Comparison of ENCODE assay signal across 19 mouse cellular contexts in the genomic region with DNA sequence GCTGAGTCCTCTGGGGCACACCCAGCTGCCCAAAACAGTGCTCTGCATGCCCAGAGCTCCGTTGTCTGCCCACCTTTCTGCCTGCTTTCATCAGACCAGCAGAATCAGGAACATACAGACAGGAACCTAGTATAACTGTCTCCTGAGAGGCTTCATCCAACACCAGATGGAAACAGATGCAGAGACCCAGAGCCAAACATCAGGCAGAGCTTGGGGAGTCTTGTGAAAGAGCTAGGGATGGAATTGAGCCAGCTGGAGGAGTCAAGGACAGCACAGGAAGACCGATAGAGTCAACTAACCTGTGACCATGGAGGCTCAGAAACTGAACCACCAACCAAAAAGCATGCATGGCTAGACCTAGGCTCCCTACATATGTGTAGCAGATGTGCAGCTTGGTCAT. TPM values are rescaled to one million over a fixed set of nuclear protein-coding genes. Genes with fewer than 3 reads are reported as not detected.
DNase-seq lines count a peak whose midpoint lies in the region; ATAC-seq and TF ChIP-seq lines count a peak whose summit lies in the region.
"Had no signal": no experiment of that assay in that cellular context is flagged by ENCODE, and none has a peak within 500 bp of the region (broad histone marks: within the 10 kb centered on the region; RNA-seq: fewer than 3 reads in every experiment).

No protein-coding gene starts in this region.

- H3K4me3 ChIP-seq in liver, adult 2 months (ENCODE audit: insufficient read depth, low read depth, low read length): no peak overlapping the region
- no peak overlapping the region for H3K4me3 ChIP-seq in liver, postnatal 0 days (ENCODE audit: low read depth, low read length)
- no peak overlapping the region for H3K4me3 ChIP-seq in hindbrain, embryonic 14.5 days (replicated peaks; ENCODE audit: low read length)
- H3K4me3 ChIP-seq: erythroblast, embryonic 14.5 days; forebrain, embryonic 15.5 days; heart, embryonic 13.5 days; hindbrain, embryonic 12.5 days; intestine, embryonic 15.5 days; kidney, embryonic 15.5 days had no signal

- no peak overlapping the region for H3K9ac ChIP-seq in liver, adult 2 months (ENCODE audit: low read depth, low read length)
- no peak overlapping the region for H3K9ac ChIP-seq in liver, postnatal 0 days (replicated peaks)
- H3K9ac ChIP-seq in hindbrain, embryonic 14.5 days: no peak overlapping the region
- H3K9ac ChIP-seq: forebrain, embryonic 15.5 days; heart, embryonic 13.5 days; hindbrain, embryonic 12.5 days; intestine, embryonic 15.5 days; kidney, embryonic 15.5 days had no signal

- no peaks in the 10 kb centered on the region for H3K4me1 ChIP-seq in liver, adult 2 months (ENCODE audit: control insufficient read depth, insufficient read depth, low read length)
- no peaks in the 10 kb centered on the region for H3K4me1 ChIP-seq in liver, postnatal 0 days (ENCODE audit: insufficient read depth)
- H3K4me1 ChIP-seq in hindbrain, embryonic 14.5 days (replicated peaks; ENCODE audit: control insufficient read depth, insufficient read depth, low read length): no peaks in the 10 kb centered on the region
- H3K4me1 ChIP-seq: forebrain, embryonic 15.5 days; heart, embryonic 13.5 days; hindbrain, embryonic 12.5 days; intestine, embryonic 15.5 days; kidney, embryonic 15.5 days had no signal

- intact Hi-C loops in heart, postnatal 36 days (cut with DNase I): no loop called here

- H3K27ac ChIP-seq in liver, adult 2 months (replicated peaks; ENCODE audit: insufficient read depth, low read depth, low read length): no peak overlapping the region
- no peak overlapping the region for H3K27ac ChIP-seq in liver, postnatal 0 days (ENCODE audit: low read depth)
- no peak overlapping the region for H3K27ac ChIP-seq in hindbrain, embryonic 14.5 days
- H3K27ac ChIP-seq: forebrain, embryonic 15.5 days; heart, embryonic 13.5 days; hindbrain, embryonic 12.5 days; intestine, embryonic 15.5 days; kidney, embryonic 15.5 days had no signal

- H3K4me2 ChIP-seq in liver, postnatal 0 days (ENCODE audit: low read depth, low read length): no peak overlapping the region
- H3K4me2 ChIP-seq in hindbrain, embryonic 14.5 days (replicated peaks): no peak overlapping the region
- H3K4me2 ChIP-seq: forebrain, embryonic 15.5 days; heart, embryonic 13.5 days; hindbrain, embryonic 12.5 days; intestine, embryonic 15.5 days; kidney, embryonic 15.5 days; liver, embryonic 11.5 days had no signal

- no peak for TF ChIP-seq POLR2A in liver, adult 2 months (IDR thresholded peaks at IDR 0.05; ENCODE audit: extremely low read depth, insufficient read depth, low read length)

- H3K79me2 ChIP-seq in liver, adult 2 months (ENCODE audit: control insufficient read depth, insufficient read depth, low read length): no peaks in the 10 kb centered on the region

- DNase-seq in adrenal gland, adult 2 months: peak; percentile 23
- DNase-seq in adrenal gland, postnatal 4 days (ENCODE audit: low spot score in 2 of 2): no peak
- DNase-seq in liver, adult 2 months (ENCODE audit: extremely low read depth, low read depth, low spot score): peak; percentile 1
- no peak for DNase-seq in liver, postnatal 0 days
- DNase-seq in heart, postnatal 36 days: peak; percentile 13 to 38
- DNase-seq in kidney, postnatal 4 days: no peak
- DNase-seq in kidney, postnatal 36 days: no peak
- DNase-seq in hindbrain, embryonic 14.5 days (ENCODE audit: low spot score): no peak
- DNase-seq: cerebellum, adult 9-10 months; layer of hippocampus, postnatal 36 days; left cerebral cortex, postnatal 4 days had no signal

- H3K36me3 ChIP-seq in liver, adult 2 months (ENCODE audit: control insufficient read depth, insufficient read depth, low read length): no peaks in the 10 kb centered on the region
- H3K36me3 ChIP-seq in liver, postnatal 0 days (replicated peaks; ENCODE audit: insufficient read depth, low read length): no peaks in the 10 kb centered on the region
- H3K36me3 ChIP-seq in hindbrain, embryonic 14.5 days (replicated peaks; ENCODE audit: control insufficient read depth, insufficient read depth): no peaks in the 10 kb centered on the region
- H3K36me3 ChIP-seq: forebrain, embryonic 15.5 days; heart, embryonic 13.5 days; hindbrain, embryonic 12.5 days; intestine, embryonic 15.5 days; kidney, embryonic 15.5 days had no signal

- H3K9me3 ChIP-seq in liver, postnatal 0 days (ENCODE audit: low read length): no peaks in the 10 kb centered on the region
- no peaks in the 10 kb centered on the region for H3K9me3 ChIP-seq in hindbrain, embryonic 14.5 days (ENCODE audit: control insufficient read depth, low read length)
- H3K9me3 ChIP-seq: forebrain, embryonic 15.5 days; heart, embryonic 13.5 days; hindbrain, embryonic 12.5 days; intestine, embryonic 15.5 days; kidney, embryonic 15.5 days had no signal

- TF ChIP-seq EP300 in liver, postnatal 0 days (IDR thresholded peaks at IDR 0.05; ENCODE audit: low read depth): no peak

- TF ChIP-seq CTCF in liver, adult 2 months (IDR thresholded peaks at IDR 0.05; ENCODE audit: low read depth, low read length): no peak
- no peak for TF ChIP-seq CTCF in liver, postnatal 0 days (IDR thresholded peaks at IDR 0.05; ENCODE audit: low read depth)

- H3K27me3 ChIP-seq in liver, adult 2 months (ENCODE audit: control insufficient read depth, insufficient read depth, low read length): no peaks in the 10 kb centered on the region
- no peaks in the 10 kb centered on the region for H3K27me3 ChIP-seq in liver, postnatal 0 days (ENCODE audit: insufficient read depth, low read length)
- H3K27me3 ChIP-seq in hindbrain, embryonic 14.5 days (ENCODE audit: control insufficient read depth, insufficient read depth, low read length): no peaks in the 10 kb centered on the region
- H3K27me3 ChIP-seq: forebrain, embryonic 15.5 days; heart, embryonic 13.5 days; hindbrain, embryonic 12.5 days; intestine, embryonic 15.5 days; kidney, embryonic 15.5 days had no signal

- no peak for ATAC-seq in liver, postnatal 0 days
- no peak for ATAC-seq in hindbrain, embryonic 14.5 days (ENCODE audit: low FRiP score)
- ATAC-seq: forebrain, embryonic 15.5 days; intestine, embryonic 15.5 days had no signal

- WGBS in liver, adult 2 months: 66% methylated on average over 2 of the region's 2 CpGs
- 63% methylated on average over 2 of the region's 2 CpGs for WGBS in liver, postnatal 0 days (ENCODE audit: insufficient replicate concordance)
- 88% methylated on average over 2 of the region's 2 CpGs for WGBS in hindbrain, embryonic 14.5 days

RNA-seq across cellular contexts. Expression of a gene that starts 34.1 kb away (rescaled TPM):
- total RNA-seq in adrenal gland, adult 2 months (2021): under 1 TPM; 0.10 to 0.12 TPM
- polyA plus RNA-seq in adrenal gland, adult 2 months (2012; rRNA removed): 0.01 and 0.03 TPM in 2 replicates
- 1 to 10 TPM; 2.6 to 2.9 TPM for total RNA-seq in adrenal gland, postnatal 4 days (2021)
- total RNA-seq in liver, adult 2 months (2014; rRNA removed): 0.09 and 0.27 TPM in 2 replicates
- polyA plus RNA-seq in liver, adult 2 months (2012; rRNA removed): 0.01 and 0.09 TPM in 2 replicates
- polyA plus RNA-seq in liver, postnatal 0 days (2015; fragmentation: Nextera tagmentation; extraction: Ambion mirVana): 0.20 and 0.26 TPM in 2 replicates
- under 1 TPM; 0.16 to 0.17 TPM for total RNA-seq in heart, postnatal 36 days (2021)
- polyA plus RNA-seq in hindbrain, embryonic 14.5 days (2014; fragmentation: Nextera tagmentation; extraction: Ambion mirVana): 17.7 and 17.8 TPM in 2 replicates
- total RNA-seq: MEL had no signal
- polyA plus RNA-seq: erythroblast, embryonic 14.5 days had no signal

Comparison
In these comparisons a context has a peak if more than half of its experiments do, and no peak if none do; other contexts are left out.
1. DNase-seq: peak in adrenal gland, adult 2 months (single experiment), liver, adult 2 months (single experiment) and heart, postnatal 36 days (2 of 2); none in adrenal gland, postnatal 4 days (0 of 2), liver, postnatal 0 days (single experiment), kidney, postnatal 4 days (0 of 2), kidney, postnatal 36 days (0 of 2) and hindbrain, embryonic 14.5 days (single experiment).